Mouse (Mus musculus) urinary bladder, postnatal 36 days (tissue): ENCODE results near the gene Carmil1.

Source experiments
- DNase-seq, 2 experiments: peaks; one replicate each; pipeline ENCODE4 v3.0.0; 2022; ENCODE audit warnings: low spot score in 2 of 2, mixed read lengths in 1 of 2

The Carmil1 gene

DNA sequence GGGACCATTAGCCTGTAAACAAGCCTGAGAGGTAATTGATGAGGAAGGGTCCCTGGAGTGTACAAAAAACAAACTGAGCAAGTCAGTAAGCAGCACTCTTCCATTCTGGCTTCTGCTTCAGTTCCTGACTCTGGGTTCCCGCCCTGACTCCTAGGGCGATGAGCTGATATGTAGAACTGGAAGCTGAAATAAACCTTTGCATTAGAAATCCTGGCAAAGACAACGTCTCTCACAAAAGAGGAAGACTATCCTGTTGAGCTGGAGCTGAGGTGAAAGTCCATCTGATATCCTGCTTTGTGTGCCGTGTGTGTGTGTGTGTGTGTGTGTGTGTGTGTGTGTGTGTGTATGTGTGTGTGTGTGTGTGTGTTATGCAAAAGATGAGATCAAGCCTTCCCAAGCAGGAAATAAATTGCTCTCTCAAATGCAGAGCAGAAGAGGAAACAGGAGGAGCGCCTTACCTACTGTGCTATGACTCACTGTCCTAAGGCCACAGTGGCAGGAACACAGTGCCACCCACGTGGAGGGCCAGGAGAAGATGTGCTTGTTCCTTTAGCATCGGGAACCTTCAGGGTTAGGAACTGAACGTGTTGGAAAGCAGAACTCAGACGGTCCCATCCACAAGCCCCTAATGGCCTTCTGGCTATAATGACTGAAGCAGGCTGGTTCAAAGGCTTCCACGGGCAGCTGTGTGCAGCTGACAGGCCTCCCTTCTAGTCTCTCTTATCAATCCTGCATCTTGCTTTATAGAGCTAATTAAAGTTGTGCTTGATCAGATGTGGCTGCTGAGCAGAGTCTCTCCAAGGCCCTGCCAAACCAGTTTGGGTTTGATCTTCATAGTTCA, 19.6 kb downstream of the Carmil1 start:
- peak; percentile 39 to 55 for DNase-seq

- no peak for DNase-seq
Measured at GRCm38 (mm10) chr13:24257809-24258208, 22.8 kb downstream of the Carmil1 start.

DNA sequence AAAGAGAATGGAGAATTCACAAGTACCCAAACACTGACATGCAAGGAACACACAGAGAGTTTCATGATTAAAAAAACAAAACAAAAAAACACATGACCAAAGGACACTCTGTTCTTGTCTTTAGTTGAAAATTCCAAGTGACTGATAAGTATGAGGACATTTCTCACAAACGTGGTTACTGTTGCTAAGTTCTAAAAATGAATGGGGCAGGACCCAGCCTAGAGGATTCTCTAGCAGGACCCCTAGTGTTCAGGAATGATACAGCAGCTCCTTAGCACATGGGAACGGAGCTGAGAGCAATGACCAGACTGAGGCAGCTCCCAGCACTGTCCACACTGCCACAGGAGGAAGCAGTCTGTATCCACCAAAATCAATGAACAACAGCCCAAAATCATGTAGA, 26.6 kb downstream of the Carmil1 start:
- no peak for DNase-seq

DNA sequence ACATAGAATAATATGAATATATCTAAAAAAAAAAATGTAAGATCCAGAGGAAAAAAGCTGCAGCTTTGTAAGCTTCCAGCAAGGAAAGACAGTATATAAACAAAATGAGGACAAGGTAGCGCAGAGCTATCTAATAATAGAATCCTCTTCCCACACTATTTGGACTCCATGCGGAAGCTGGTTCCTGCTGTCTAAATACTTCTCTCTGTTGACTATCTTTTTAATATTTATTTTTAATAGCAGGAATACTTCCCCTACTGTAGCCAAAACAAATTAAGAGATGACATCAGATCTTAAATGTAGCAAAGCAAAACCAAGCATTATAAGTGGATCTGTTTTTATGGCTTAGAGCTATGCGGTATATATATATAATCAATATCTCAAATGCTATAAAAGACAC, 27.0 kb downstream of the Carmil1 start:
- no peak for DNase-seq

DNA sequence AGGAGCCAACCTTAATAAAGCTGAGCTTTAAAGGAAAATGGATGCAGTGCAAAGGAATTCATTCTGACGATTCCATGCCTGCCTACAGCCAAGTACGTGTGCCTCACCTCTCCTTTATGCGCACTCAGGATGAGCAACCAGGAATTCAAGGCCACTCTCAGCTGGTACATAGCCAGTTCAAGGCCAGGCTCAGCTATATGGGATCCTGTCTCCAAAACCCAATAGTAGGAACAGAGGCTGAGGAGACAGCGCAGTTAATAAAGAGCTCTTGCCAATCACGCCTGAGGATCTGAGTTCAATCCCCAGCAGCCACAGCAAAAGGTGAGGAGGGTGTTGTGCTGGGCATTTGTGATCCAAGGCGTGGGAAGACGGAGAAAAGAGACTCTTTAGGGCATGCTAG, 29.4 kb downstream of the Carmil1 start:
- DNase-seq = no peak

- no peak for DNase-seq
Measured at GRCm38 (mm10) chr13:24247928-24248327, 32.7 kb downstream of the Carmil1 start.

GRCm38 (mm10) chr13:24247441-24247840, 33.2 kb downstream of the Carmil1 start:
- DNase-seq = no peak

DNA sequence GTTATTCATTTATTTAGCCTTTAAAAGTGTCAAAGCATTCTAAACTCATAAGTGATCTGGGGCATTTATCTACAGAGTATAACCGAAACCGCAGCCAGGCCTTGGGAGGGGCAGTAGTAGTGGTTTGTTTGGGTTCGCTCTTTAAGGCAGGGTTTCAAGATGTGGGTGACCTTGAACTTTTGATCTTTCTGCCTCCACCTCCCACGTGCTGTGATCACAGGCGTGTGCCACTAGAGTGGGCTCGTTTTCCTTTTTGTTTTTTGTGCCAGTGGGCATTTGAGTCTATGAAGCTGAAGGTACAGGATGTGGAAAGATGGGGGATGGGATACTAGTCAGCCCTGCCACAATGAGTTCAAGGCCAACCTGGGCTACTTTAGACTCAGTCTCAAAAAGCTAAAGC, 34.3 kb downstream of the Carmil1 start:
- no peak for DNase-seq

GRCm38 (mm10) chr13:24244613-24245012, 36.0 kb downstream of the Carmil1 start:
- no peak for DNase-seq

GRCm38 (mm10) chr13:24243964-24244363, 36.6 kb downstream of the Carmil1 start:
- no peak for DNase-seq

DNA sequence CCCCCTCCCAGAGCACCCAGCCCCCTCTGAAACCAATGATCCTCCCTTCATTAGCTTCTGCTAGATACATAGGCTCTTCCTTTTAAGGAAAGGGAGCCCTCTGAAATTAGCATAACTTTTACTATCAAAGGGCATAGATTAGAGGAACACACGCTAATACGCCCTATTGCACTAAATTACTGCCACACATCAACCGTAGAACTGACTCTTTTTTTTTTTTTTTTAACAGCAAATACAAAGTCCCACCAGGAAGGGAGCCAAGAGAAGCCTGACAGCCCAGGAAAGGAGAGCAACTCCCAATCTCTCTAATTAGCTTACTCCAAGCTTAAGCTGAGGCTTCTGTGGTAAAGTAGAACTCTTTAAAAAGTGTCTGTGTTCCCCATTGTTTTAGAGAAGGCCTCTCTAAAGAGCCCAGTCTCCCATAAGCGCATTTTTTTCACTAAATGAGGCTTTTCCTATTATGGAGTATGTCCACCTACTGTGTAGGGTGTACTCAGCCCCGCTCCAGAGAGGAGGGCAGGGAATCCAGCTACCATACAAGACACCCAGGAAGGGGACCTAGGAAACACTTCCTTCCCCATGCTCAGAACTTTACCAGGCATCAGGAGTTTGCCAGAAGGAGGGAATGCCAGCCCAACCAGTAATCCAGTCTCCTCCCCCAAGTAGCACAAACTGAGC, 38.0 kb downstream of the Carmil1 start:
- no peak for DNase-seq

- DNase-seq = no peak
Measured at GRCm38 (mm10) chr13:24241201-24241600, 39.4 kb downstream of the Carmil1 start.

GRCm38 (mm10) chr13:24240430-24240829, 40.2 kb downstream of the Carmil1 start:
- no peak for DNase-seq

GRCm38 (mm10) chr13:24238456-24239120, 42.0 kb downstream of the Carmil1 start:
- no peak for DNase-seq

DNA sequence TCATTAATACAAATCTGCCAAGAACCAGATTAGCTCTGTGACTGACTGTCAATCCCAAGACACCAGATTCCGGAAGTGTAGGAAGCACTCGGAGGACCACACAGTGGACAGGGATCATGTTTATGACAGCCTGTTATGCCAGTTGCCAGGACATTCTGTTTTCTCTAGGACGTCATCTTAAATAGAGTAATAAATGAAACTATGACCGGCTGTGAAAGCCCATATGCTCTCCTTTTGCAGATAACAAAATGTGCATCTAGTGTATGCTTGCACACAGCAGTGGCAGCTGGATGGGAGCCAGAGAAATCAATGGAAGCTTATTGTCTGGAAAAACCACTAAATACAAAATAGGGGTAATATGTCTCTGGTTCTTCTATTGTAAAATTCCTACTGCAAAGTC, 43.9 kb downstream of the Carmil1 start:
- DNase-seq = no peak

DNA sequence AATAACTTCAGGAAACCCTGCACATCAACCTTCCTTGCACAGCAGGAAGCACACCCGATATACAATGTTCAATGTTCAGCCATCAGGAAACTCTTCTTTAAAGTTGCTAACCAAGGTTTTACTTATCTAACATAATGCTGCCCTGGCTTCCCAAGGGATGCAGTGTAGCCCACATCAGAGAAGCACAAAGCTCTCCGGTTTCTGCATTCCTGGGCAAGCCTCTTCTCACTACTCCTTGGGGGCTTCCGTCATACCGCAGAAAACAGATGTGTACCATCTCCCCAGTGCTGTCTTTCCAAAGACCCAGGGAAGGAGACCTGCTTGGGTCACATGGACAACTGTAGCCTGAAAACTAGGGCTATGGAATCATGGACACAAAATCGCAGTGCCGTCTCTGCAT, 47.8 kb downstream of the Carmil1 start:
- no peak for DNase-seq

DNA sequence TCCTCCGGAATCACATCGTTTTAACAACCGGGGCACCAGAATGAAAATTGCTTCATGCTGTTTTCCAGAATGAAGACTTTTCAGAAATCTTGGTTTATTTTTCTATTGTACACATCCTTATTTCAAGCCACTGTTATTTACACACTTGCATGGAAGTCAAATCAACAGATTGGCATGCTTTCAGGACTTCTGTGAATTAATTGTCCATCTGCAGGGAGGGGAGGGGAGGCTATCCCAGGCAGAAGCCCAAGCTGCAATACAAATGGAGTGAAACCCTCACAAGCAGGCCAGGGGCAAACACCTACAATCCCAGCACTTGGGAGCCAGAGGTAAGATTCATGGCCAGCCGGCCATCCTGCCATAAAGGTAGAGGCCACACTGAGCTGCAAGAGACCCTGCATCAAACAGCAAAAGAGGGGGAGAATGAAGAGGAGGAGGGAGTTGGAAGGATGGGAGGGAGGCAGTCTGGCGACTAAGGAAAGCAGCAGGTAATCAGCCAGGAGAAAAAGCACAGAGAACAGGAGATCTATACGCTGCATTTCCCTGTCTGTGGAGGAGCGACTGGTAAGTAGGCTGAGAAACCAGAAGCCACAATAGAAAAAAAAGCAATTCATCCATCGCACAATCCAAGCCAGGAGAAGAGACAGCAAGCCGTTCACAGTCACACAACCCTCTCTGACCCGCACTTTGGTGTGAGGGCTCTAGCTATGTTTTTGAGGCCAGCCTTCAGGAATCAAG, 48.7 kb downstream of the Carmil1 start:
- no peak for DNase-seq

- DNase-seq = no peak
Measured at GRCm38 (mm10) chr13:24231146-24231545, 49.4 kb downstream of the Carmil1 start.

- DNase-seq = no peak
Measured at GRCm38 (mm10) chr13:24230541-24231095, 50.0 kb downstream of the Carmil1 start.

DNA sequence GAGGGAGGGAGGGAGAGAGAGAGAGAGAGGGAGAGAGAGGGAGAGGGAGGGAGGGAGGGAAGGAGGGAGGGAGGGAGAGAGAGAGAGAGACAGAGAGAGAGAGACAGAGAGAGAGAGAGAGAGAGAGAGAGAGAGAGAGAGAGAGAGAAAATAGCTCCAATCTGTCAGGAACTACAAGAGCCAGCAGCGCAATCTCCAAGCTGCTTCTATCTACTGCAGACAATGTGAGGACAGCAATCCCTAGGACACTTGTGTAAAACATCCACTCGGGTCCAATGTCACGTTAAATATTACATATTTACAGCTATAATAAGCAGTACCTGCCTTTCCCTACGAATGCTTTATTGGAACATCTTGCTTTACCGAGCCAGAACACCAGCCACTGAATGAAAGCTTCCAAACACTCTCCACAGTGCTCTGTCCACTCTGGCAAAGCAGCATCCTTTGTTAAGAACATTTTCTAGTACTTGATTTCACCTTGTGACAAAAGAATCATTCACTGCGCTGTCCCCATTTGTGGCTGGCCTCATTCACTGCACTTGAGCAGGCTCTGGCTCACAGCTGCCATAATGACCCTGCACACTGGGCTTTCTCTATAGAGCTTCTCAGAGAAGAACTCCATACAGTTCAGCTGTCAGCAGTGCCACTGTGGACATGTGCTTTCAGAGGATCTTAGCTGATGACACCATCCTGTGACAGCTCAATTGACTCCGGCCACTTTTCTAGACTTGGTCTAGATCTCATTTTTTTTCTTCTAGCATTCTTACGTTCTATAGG, 57.0 kb downstream of the Carmil1 start:
- no peak for DNase-seq

DNA sequence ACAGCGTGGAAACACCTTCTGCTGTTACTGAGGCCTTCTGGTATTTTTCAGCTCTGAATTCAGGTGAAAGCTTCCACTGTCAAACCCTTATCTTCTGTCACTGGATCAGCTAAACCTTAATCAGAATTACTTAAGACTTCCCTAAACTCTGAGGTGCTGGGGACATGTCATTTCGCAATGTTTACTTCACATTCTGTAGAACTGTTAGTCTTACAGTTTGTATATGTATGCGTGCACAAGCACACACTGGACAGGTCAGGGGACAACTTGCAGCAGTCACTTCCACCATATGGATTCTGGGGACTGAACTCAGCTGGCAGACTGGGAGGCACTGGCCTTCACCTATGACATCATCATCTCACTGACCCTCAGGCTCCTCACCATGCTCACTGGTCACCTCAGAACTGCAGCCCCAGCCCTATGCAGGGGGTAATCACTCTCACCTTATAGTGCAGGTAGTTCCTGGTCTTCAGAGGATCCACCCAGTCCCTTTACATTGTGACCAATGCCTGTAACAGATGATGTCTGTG, 60.1 kb downstream of the Carmil1 start:
- DNase-seq = no peak
